Mouse (Mus musculus) neural tube, embryonic 10.5 days (tissue): ENCODE results near the gene Lama2.
"Not testable (repeated sequence)": the region's sequence is repeated elsewhere in the genome, so short reads cannot be mapped to it uniquely, and the experiment has no call there.

Experiments
- DNase-seq: peaks from one replicate; pipeline ENCODE4 v3.0.0-alpha.2; 2017; ENCODE audit warnings: low spot score; ENCODE audit errors: extremely low spot score

Gene Lama2

GRCm38 (mm10) chr10:26936056-26936455, 683.5 kb downstream of the Lama2 start:
- not testable (repeated sequence) for DNase-seq
